Mouse (Mus musculus) lung, postnatal 10 days (tissue): ENCODE measurements around the gene Rcn2.
"Not testable (repeated sequence)": the region's sequence is repeated elsewhere in the genome, so short reads cannot be mapped to it uniquely, and the experiment has no call there.

Experiments
- DNase-seq: peaks from one replicate; pipeline ENCODE4 v3.0.0; 2021

Rcn2 gene

GRCm38 (mm10) chr9:56041372-56042180, at the start of gene Rcn2:
Gene Rcn2, plus strand, starts transcription at chr9:56041845.
- peak; percentile 97 for DNase-seq

GRCm38 (mm10) chr9:56004679-56005078, 37.0 kb upstream of the Rcn2 start:
- not testable (repeated sequence) for DNase-seq

GRCm38 (mm10) chr9:56010450-56010849, 31.2 kb upstream of the Rcn2 start, which contains the start of gene 4930563M21Rik:
Gene 4930563M21Rik, minus strand, starts transcription at chr9:56010550.
- DNase-seq: no peak

DNA sequence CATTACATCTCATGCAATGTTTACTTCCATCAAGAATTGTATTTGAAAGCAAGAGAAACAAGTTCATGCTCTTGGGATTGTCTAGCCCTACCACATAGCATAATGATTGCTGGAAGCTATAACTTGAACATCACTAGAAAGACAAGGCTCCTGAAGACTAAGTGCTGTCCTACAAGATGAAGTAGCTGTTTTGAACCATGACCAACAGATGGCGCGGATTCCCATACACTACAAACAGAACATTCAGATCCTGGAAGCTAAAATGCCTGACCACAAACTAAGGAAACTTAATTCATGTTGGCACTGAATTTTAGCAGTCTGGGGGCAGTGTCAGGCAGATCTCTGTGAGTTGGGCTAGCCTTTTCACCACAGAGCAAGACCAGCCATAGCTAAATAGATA, 16.9 kb upstream of the Rcn2 start:
- peak; percentile 5 for DNase-seq

GRCm38 (mm10) chr9:56027292-56027691, 14.4 kb upstream of the Rcn2 start:
- DNase-seq: peak; percentile 3

DNA sequence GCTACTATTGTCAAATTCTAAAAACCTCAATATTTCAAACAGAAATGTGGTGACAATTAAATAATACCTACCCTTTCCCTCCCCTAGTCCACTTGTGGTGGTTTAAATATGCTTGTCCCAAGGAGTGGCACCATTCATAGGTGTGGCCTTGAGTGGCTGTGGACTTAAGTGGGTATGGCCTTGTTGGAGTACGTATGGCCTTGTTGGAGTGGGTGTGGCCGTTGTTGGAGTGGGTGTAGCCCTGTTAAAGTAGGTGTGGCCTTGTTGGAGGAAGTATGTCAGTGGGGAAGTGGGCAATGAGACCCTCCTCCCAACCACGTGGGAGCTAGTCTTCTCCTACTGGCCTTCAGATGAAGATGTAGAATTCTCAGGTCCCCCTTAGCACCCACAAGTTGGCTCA, 9.4 kb upstream of the Rcn2 start:
- peak; percentile 7 for DNase-seq

GRCm38 (mm10) chr9:56042181-56042621, 556 bp downstream of the Rcn2 start:
- no peak for DNase-seq

GRCm38 (mm10) chr9:56053796-56054195, 12.2 kb downstream of the Rcn2 start:
- DNase-seq: no peak

- no peak for DNase-seq
These were observed 14.5 kb downstream of the Rcn2 start for GRCm38 (mm10) chr9:56056147-56056546.

GRCm38 (mm10) chr9:56062336-56062735, 20.7 kb downstream of the Rcn2 start:
- DNase-seq: no peak

GRCm38 (mm10) chr9:56065011-56065410, 23.4 kb downstream of the Rcn2 start:
- DNase-seq: no peak

GRCm38 (mm10) chr9:56067964-56068363, 26.3 kb downstream of the Rcn2 start:
- DNase-seq: no peak

DNA sequence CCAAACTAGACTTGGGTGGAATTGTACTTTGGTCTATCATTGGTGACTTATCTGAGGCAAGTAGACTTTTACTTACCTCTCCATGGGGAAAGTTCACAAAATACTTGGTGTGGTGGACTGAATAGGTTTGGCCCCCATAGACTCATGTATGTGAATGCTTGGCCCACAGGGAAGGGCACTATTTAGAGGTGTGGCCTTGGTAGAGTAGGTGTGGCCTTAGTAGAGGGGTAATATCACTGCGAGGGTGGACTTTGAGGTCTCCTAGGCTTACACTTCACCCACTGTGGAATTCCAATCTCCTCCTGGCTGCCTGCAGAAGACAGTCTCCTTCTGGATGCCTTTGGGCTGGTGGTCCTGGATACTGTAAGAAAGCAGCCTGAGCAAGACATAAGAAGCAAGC, 27.0 kb downstream of the Rcn2 start:
- no peak for DNase-seq

GRCm38 (mm10) chr9:56072861-56073260, 31.2 kb downstream of the Rcn2 start:
- DNase-seq: no peak

- no peak for DNase-seq
These were observed 33.2 kb downstream of the Rcn2 start for GRCm38 (mm10) chr9:56074863-56075262.

GRCm38 (mm10) chr9:56075264-56075663, 33.6 kb downstream of the Rcn2 start:
- peak; percentile 86 for DNase-seq

DNA sequence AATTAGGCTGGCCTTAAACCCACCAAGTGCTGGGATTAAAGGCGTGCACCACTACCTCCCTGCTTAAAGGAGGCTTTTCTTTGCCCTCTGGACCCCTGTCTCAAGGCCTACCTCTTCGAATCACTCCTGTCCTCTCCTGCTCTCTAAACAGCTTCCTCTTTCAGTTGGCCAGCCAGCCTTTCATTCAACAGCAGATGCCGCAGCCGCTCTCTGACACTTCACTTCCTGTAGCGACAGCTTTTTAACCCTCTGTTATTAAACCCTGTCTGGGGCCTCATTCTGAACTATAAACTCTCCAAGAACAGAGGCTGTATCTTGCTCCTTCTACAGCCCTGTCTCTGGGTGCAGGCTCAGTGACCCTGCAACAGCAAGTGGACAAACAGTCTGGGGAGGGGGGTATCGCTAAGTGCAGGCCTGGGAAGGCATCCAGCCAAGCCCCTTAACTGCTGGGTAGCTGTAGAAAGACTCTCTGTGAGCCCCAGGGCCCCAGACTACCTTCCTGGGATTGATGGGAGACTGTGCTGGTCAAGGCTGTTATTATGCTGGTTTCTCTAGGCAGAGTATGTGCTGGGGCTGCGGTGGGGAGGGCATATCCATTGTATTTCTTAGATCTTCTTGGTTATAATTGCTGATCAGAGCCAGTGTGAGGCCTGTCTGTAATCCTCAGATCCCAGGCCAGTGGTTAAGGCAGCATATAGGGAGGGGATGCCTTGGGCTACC, 34.4 kb downstream of the Rcn2 start:
- DNase-seq: peak; percentile 70

- DNase-seq: no peak
These were observed 37.9 kb downstream of the Rcn2 start for GRCm38 (mm10) chr9:56079587-56079986.

DNA sequence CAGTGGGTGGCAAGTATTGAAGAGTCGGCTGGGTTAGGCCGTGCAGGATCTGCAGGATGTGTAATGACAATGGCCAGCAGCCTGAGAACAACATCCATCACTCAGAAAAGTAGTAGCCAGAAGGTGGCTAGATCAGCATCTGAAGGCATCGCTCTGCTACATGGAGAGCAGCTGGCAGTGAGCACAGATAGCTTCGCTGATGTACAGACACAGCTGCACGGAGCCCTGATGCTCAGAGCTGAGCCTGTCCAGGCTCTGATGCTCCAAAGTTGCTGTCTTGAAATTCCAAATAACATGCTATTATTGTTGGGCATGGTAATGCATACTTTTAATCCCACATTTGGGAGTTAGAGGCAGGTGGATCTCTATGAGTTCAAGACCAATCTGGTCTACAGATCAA, 44.9 kb downstream of the Rcn2 start:
- no peak for DNase-seq

- DNase-seq: peak; percentile 87
These were observed 48.3 kb downstream of the Rcn2 start, which contains the start of gene Pstpip1 for GRCm38 (mm10) chr9:56089778-56090520. Gene Pstpip1, plus strand, starts transcription at chr9:56089962.

GRCm38 (mm10) chr9:56090546-56091225, 49.0 kb downstream of the Rcn2 start:
- no peak for DNase-seq

- DNase-seq: no peak
These were observed 50.5 kb downstream of the Rcn2 start for GRCm38 (mm10) chr9:56092102-56092501.
